Mouse (Mus musculus): ENCODE results near the gene Erf. TPM values are rescaled to one million over a fixed set of nuclear protein-coding genes. Genes with fewer than 3 reads are reported as not detected.

The Erf gene
- polyA plus RNA-seq, 1 experiment from 2014 or later: 10.3 TPM

DNA sequence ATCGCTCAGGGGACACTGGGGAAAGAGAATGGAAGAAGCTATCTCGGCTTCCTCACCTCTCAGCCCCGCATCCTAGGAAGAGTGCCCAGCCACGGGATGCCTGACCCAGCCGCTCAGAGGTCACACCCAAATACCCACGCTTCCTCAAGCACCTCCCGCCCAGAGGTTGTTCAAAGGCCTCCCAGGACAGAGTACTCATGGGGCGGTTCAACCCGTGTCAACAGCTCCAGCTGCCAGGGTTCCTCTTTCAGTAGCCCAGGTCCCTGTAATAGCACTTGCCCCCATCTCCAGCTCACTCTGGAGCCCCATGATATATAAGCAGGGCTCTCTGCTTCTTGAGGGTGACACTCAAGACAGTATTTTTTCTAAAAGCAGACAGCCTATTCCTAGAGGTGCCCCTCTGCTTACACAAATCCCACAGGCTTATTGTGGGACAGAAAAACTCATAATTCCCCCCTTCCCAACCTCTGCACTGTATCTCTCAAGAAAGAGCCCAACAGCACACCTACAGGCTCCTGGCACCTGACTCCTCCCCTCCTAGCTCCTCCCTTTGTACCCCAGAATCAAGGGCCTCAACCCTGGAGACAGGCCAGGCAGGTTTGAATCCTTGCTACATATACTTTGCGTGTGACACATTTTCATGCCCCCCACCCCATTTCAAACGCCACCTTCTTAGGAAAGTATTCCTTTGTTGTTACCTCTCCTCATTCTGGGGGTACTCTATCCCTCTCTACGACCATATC lies 32.7 kb downstream of the Erf start:
- DNase-seq (ENCODE audit: low spot score): peak; percentile 63
- TF ChIP-seq CTCF (IDR thresholded peaks at IDR 0.05) (no peak), EP300 (IDR thresholded peaks at IDR 0.05) (no peak)
- H3K27me3 ChIP-seq (replicated peaks; ENCODE audit: insufficient read depth, low read length): no peaks in the 10 kb centered on the region
- 0 out of 2 replicates have a peak overlapping the region, but pooled peaks have one; percentile 86 for H3K27ac ChIP-seq (ENCODE audit: low read length)
- H3K4me2 ChIP-seq (replicated peaks; ENCODE audit: low read depth, low read length): peak overlapping the region; percentile 85
- no peaks in the 10 kb centered on the region for H3K36me3 ChIP-seq (ENCODE audit: insufficient read depth, low read length)
- peak overlapping the region; percentile 67 for H3K4me3 ChIP-seq (ENCODE audit: low read depth, low read length)
- H3K4me1 ChIP-seq (ENCODE audit: insufficient read depth, low read depth, low read length): peaks cover 10% of the 10 kb centered on the region
- WGBS: 42% methylated on average over 12 of the region's 12 CpGs
- no peak for ATAC-seq
- no peak overlapping the region for H3K9ac ChIP-seq (replicated peaks; ENCODE audit: low read depth)
- no peaks in the 10 kb centered on the region for H3K9me3 ChIP-seq (ENCODE audit: low read length)

DNA sequence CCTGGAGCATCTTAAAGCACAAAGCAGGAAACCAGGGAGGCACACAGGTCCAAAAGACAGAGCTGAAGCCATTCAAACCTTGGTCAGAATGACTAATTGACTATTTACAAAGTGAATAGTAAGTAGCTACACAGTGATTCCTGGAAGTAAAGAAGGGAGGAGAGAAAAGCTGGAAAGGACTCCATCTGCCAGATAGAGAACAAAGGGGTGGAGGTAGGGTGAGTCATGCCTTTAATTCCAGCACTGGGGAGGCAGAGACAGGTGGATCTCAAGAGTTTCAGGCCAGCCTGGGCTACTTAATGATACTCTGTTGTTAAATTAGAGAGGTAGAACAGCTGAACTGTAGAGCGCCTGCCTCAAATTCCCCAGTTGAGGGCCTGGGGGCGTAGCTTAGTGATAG lies 36.4 kb downstream of the Erf start:
- Histone ChIP-seq H3K27me3 (replicated peaks; ENCODE audit: insufficient read depth, low read length) (no peaks in the 10 kb centered on the region), H3K4me2 (replicated peaks; ENCODE audit: low read depth, low read length) (no peak overlapping the region), H3K9ac (replicated peaks; ENCODE audit: low read depth) (no peak overlapping the region), H3K9me3 (ENCODE audit: low read length) (no peaks in the 10 kb centered on the region), H3K27ac (ENCODE audit: low read length) (no peak overlapping the region), H3K4me1 (ENCODE audit: insufficient read depth, low read depth, low read length) (no peaks in the 10 kb centered on the region; the same call in 1 of the 2 replicates), H3K4me3 (ENCODE audit: low read depth, low read length) (no peak overlapping the region), H3K36me3 (ENCODE audit: insufficient read depth, low read length) (peaks cover 6% of the 10 kb centered on the region; the same call in 1 of the 2 replicates)
- no peak for DNase-seq (ENCODE audit: low spot score)
- TF ChIP-seq CTCF (IDR thresholded peaks at IDR 0.05) (no peak), EP300 (IDR thresholded peaks at IDR 0.05) (no peak)
- 93% methylated on average over 2 of the region's 2 CpGs for WGBS
- ATAC-seq: no peak

DNA sequence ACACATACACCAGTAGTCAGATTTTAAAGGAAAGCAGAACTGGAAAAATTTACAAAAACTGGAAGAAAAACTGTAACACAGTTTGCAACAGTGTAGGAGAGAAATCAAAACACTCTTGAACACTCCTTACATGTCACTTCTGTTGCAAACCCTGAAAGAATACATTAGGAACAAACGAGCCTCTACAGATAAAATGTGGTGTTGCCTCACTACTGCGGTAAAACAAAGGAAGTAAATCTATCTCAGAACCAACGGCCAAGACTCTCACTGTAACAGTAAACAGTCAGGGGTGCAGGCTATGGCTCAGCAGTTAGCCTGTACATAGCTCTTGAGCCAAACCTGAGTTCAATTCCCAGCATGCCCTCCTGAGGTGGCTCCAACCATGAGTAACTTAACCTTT lies 37.5 kb downstream of the Erf start:
- H3K9me3 ChIP-seq (ENCODE audit: low read length): no peaks in the 10 kb centered on the region
- no peak overlapping the region for H3K4me3 ChIP-seq (ENCODE audit: low read depth, low read length)
- DNase-seq (ENCODE audit: low spot score) (no peak), ATAC-seq (no peak)
- H3K27ac ChIP-seq (ENCODE audit: low read length): no peak overlapping the region
- 45% methylated on average over 3 of the region's 3 CpGs for WGBS
- no peaks in the 10 kb centered on the region for H3K4me1 ChIP-seq (ENCODE audit: insufficient read depth, low read depth, low read length)
- no peak for TF ChIP-seq CTCF (IDR thresholded peaks at IDR 0.05)
- no peak for TF ChIP-seq EP300 (IDR thresholded peaks at IDR 0.05)
- H3K9ac ChIP-seq (replicated peaks; ENCODE audit: low read depth): no peak overlapping the region
- H3K4me2 ChIP-seq (replicated peaks; ENCODE audit: low read depth, low read length): no peak overlapping the region
- peaks cover 6% of the 10 kb centered on the region; the same call in 1 of the 2 replicates for H3K36me3 ChIP-seq (ENCODE audit: insufficient read depth, low read length)
- no peaks in the 10 kb centered on the region for H3K27me3 ChIP-seq (replicated peaks; ENCODE audit: insufficient read depth, low read length)

DNA sequence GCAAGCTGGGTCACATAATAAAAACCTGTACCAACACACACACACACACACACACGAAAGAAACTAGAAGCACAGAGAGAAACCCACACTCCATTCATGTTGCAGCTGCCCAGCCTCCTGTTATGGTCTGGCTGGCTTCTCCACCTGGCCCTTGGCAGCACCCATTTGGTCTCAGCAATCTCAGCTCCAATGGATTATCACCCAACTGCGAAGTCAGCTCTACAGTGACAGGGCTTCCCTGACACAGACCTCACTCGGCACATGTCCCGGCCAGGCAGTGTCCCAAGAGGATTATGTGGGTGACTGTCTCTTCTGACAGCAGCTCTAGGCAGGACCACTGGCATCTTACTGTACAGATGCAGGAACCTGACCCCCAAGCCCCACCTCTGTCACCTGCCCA lies 40.1 kb downstream of the Erf start:
- H3K27me3 ChIP-seq (replicated peaks; ENCODE audit: insufficient read depth, low read length): no peaks in the 10 kb centered on the region
- H3K36me3 ChIP-seq (ENCODE audit: insufficient read depth, low read length): peaks cover 6% of the 10 kb centered on the region; the same call in 1 of the 2 replicates
- ATAC-seq (no peak), DNase-seq (ENCODE audit: low spot score) (no peak)
- H3K9me3 ChIP-seq (ENCODE audit: low read length): no peaks in the 10 kb centered on the region
- H3K4me3 ChIP-seq (ENCODE audit: low read depth, low read length): no peak overlapping the region
- no peaks in the 10 kb centered on the region for H3K4me1 ChIP-seq (ENCODE audit: insufficient read depth, low read depth, low read length)
- WGBS: 81% methylated on average over 4 of the region's 4 CpGs
- H3K9ac ChIP-seq (replicated peaks; ENCODE audit: low read depth): no peak overlapping the region
- no peak overlapping the region for H3K27ac ChIP-seq (ENCODE audit: low read length)
- H3K4me2 ChIP-seq (replicated peaks; ENCODE audit: low read depth, low read length): no peak overlapping the region
- TF ChIP-seq EP300 (IDR thresholded peaks at IDR 0.05): no peak
- TF ChIP-seq CTCF (IDR thresholded peaks at IDR 0.05): no peak

DNA sequence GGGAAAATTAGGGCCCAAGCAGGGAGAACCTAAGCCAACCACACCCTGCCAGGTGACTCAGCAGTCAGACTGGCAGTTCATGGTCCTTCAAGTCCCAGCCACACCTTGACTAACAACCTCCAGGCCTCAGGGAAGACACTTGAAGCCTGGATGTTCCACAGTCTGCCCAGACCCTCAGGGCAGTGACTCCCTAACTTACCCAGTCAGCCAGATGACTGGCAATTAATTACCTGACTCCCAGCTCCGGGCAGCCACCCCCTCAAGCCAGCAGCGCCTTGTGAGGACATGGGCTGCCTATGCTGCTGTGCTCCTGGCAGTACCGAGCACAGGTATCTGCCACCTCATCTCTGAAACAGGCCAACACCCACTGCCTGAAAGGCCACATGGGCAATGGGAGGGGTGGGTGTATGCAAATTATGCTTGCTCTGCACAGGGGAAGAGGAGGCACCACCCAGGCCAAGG lies 41.4 kb downstream of the Erf start:
- Histone ChIP-seq H3K4me3 (ENCODE audit: low read depth, low read length) (no peak overlapping the region), H3K4me1 (ENCODE audit: insufficient read depth, low read depth, low read length) (no peaks in the 10 kb centered on the region), H3K9me3 (ENCODE audit: low read length) (no peaks in the 10 kb centered on the region), H3K27me3 (replicated peaks; ENCODE audit: insufficient read depth, low read length) (no peaks in the 10 kb centered on the region), H3K36me3 (ENCODE audit: insufficient read depth, low read length) (peaks cover 6% of the 10 kb centered on the region; the same call in 1 of the 2 replicates), H3K9ac (replicated peaks; ENCODE audit: low read depth) (no peak overlapping the region), H3K4me2 (replicated peaks; ENCODE audit: low read depth, low read length) (no peak overlapping the region), H3K27ac (ENCODE audit: low read length) (peak overlapping the region; percentile 57; the same call in 1 of the 2 replicates)
- WGBS: 42% methylated on average over 3 of the region's 3 CpGs
- DNase-seq (ENCODE audit: low spot score) (peak; percentile 81), ATAC-seq (peak; percentile 84)
- no peak for TF ChIP-seq EP300 (IDR thresholded peaks at IDR 0.05)

DNA sequence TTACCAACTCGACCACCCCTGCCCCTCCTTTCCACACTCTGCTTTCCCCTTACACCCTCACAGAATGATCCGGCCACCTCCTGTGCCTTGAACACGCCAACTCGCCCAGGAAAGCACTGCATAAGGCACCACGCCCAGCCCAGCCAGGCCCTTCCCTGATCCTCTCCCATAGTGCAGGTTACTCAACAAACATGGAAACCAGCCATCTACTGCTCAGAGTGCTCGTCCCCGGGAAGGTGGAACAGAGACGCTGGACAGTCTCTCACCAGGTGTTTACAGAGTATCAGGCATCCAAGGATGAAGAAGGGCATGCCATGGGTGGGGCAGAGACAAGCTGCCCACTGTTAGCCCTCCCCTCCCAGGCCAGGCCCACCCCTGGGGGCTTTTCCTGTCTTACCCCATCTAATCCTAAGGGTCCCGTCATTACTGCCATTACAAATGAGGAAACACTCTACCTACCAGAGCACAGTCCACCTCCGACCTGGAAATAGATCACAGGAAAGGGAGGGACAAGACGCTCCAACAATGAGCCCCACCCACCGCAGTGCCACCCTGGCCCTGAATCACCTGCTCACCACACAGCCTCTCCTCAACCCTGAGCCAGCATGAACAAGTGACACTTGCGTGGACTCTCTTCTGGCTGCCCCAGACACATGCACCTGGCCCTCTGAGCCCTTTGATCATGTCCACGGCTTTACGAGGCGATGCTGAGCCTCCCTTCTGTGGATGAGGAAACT lies 44.3 kb downstream of the Erf start:
- Histone ChIP-seq H3K4me1 (ENCODE audit: insufficient read depth, low read depth, low read length) (no peaks in the 10 kb centered on the region), H3K9ac (replicated peaks; ENCODE audit: low read depth) (0 out of 2 replicates have a peak overlapping the region, but pooled peaks have one; percentile 3), H3K4me2 (replicated peaks; ENCODE audit: low read depth, low read length) (no peak overlapping the region), H3K9me3 (ENCODE audit: low read length) (no peaks in the 10 kb centered on the region), H3K36me3 (ENCODE audit: insufficient read depth, low read length) (peaks cover 4% of the 10 kb centered on the region; the same call in 1 of the 2 replicates), H3K27ac (ENCODE audit: low read length) (no peak overlapping the region), H3K4me3 (ENCODE audit: low read depth, low read length) (no peak overlapping the region), H3K27me3 (replicated peaks; ENCODE audit: insufficient read depth, low read length) (no peaks in the 10 kb centered on the region)
- TF ChIP-seq EP300 (IDR thresholded peaks at IDR 0.05) (no peak), CTCF (IDR thresholded peaks at IDR 0.05) (no peak)
- ATAC-seq (no peak), DNase-seq (ENCODE audit: low spot score) (no peak)
- 67% methylated on average over 16 of the region's 16 CpGs for WGBS
